Mouse (Mus musculus): ENCODE measurements around the gene Arhgap33.
"Not testable (repeated sequence)": the region's sequence is repeated elsewhere in the genome, so short reads cannot be mapped to it uniquely, and the experiment has no call there.

Arhgap33 gene

GRCm38 (mm10) chr7:30492765-30493164 is 42.1 kb downstream of the Arhgap33 start:
- peak; percentile 54 to 75 for DNase-seq

GRCm38 (mm10) chr7:30490957-30491307 is 43.9 kb downstream of the Arhgap33 start:
- no peak for DNase-seq

DNA sequence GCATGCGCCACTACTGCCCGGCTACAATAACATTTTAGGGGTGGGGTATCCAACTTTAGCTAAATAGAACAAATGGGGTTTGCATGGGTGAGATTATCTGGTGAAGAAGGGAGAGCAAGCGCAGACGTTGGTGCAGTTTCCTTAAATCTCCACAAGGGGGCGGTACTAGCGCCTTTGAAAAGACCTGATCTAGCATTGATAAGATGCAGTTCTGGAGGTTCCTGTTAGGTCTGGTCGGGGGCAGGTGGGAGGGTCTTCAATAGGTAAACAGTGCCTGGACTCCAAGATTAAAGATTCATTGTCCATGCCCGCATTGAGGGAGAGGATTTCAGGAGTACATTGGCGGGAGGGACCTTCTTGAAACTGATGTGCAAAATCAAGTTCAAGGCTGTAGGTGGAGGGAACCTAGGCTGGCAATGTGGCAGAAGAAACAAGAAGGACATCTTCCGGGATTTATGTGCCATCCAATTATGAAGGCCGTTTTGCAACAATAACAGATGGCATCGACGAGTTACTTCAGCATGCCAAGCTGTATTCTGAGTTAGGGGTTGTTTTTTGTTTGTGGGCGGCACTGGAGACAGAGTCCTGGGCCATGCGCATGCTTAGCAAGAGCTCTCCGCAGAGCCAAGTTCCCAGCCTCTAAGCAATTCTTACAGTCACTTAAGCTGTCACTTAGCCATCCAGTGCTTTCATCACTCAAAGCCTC is 44.5 kb downstream of the Arhgap33 start:
- peak in 1 of 2 experiments; percentile 43 for DNase-seq

DNA sequence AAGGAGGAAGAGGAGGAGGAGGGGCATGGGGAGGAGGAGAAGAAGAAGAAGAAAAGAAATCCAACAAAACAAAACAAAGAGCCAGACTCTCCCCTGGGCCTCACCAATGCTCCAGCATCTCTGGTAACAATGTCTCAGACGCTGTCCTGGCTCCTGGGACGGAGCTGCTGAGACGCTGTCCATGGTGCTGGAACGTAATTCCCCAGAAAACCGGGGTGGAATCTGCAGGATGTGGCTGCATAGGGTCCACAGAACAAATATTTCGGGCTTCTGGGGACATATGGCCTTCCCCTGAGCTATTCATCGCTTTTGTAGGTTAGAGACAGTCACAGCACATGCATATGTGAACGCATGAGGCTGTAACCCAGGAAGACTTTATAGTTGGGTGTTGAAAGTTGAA is 50.6 kb downstream of the Arhgap33 start:
- DNase-seq = peak in 1 of 2 experiments; percentile 19

GRCm38 (mm10) chr7:30477415-30478381 is 57.2 kb downstream of the Arhgap33 start:
- no peak for DNase-seq

DNA sequence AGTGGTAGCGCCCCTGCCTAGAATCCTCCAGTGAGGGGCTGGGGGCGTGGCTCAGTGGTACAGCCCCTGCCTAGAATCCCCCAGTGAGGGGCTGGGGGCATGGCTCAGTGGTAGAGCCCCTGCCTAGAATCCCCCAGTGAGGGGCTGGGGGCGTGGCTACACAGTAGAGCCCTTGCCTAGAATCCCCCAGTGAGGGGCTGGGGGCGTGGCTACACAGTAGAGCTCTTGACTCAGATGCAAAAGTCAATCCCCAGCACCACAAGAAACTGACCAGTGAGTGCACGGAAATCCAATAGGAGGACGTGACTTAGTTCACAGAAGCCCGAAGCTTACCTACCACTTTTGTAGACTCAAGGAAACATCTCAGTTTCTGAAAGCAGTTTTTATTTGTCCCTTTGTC is 58.7 kb downstream of the Arhgap33 start:
- not testable (repeated sequence) for DNase-seq

DNA sequence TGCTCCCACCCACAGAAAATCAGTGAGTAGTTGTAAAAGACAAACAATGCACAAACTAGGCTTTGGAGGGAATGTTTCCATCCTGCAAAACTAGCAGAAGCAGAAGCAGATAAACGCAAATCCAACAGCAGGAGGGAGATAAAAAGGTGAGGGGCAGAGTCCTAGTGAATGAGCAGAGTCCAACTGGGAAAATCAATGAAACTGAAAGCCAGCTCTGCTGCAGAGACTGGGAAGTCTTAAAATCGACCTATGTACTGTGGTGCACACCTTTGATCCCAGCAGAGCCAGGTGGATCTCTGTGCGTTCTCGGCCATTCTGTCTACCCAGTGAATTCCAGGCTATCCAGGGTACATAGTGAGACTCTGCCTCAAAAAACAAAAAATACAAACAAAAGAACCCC is 59.9 kb downstream of the Arhgap33 start:
- DNase-seq = no peak

DNA sequence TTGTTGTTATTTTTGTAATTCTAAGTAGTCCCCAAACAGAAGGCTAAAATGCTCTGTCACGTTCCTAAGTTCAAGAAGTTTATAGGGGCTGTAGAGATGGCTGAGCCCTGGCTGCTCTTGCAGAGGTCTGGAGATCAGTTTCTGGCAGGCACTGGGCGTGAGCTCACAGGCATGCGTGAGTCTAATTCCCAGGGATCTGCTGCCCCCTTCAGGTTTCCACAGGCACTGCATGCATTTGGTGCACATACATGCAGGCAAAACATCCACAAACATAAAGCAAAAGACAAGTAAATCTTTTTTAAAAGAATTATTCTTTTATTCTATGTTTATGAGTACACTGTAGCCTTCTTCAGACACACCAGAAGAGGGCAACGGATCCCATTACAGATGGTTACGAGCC is 62.4 kb downstream of the Arhgap33 start:
- peak in 1 of 2 experiments; percentile 53 for DNase-seq
